Mouse (Mus musculus) ES-E14 (cell line): ENCODE measurements around the gene Carf. TPM values are rescaled to one million over a fixed set of nuclear protein-coding genes. Genes with fewer than 3 reads are reported as not detected.

Experiments used
- DNase-seq: peaks from one replicate; pipeline ENCODE4 v3.0.0-alpha.2; 2013; ENCODE audit warnings: low read depth, low spot score
- H3K27ac ChIP-seq: 2 replicates; pipeline ENCODE4 v1.5.1; 2012; ENCODE audit warnings: low read depth, mild to moderate bottlenecking, low read length, moderate library complexity, mixed read lengths; ENCODE audit not compliant: poor library complexity, insufficient read depth, severe bottlenecking
- H3K36me3 ChIP-seq: 2 replicates; pipeline ENCODE4 v1.6.1; 2012; ENCODE audit warnings: mild to moderate bottlenecking, low read length, moderate library complexity, mixed read lengths; ENCODE audit not compliant: control insufficient read depth, poor library complexity, insufficient read depth, severe bottlenecking
- H3K4me1 ChIP-seq, 2 experiments: fragments of 150-350 bp in 1 of 2; sonication (generic) in 1 of 2; 2 replicates each; pipeline ENCODE4 v1.6.1; 2012; ENCODE audit warnings: low read length in 2 of 2, mild to moderate bottlenecking in 1 of 2, mixed read lengths in 1 of 2; ENCODE audit not compliant: control insufficient read depth in 2 of 2, insufficient read depth in 2 of 2, poor library complexity in 1 of 2
- H3K4me3 ChIP-seq, 2 experiments: fragments of 150-350 bp in 1 of 2; sonication (generic) in 1 of 2; 2 replicates each; pipeline ENCODE4 v1.5.1; 2012; ENCODE audit warnings: low read length in 2 of 2, low read depth in 1 of 2, mild to moderate bottlenecking in 1 of 2, mixed read lengths in 1 of 2; ENCODE audit not compliant: insufficient read depth in 1 of 2, poor library complexity in 1 of 2, severe bottlenecking in 1 of 2
- H3K9ac ChIP-seq: 2 replicates; pipeline ENCODE4 v1.6.1; 2012; ENCODE audit warnings: low read depth, mild to moderate bottlenecking, low read length, mixed read lengths; ENCODE audit not compliant: poor library complexity, insufficient read depth, severe bottlenecking
- H3K9me3 ChIP-seq: fragments of 150-350 bp; sonication (generic); 2 replicates; pipeline ENCODE4 v1.6.1; 2012; ENCODE audit warnings: low read depth, mild to moderate bottlenecking, low read length; ENCODE audit not compliant: control insufficient read depth, insufficient read depth
- CHD2 ChIP-seq: IDR thresholded peaks from 2 replicates; pipeline ENCODE4 v1.6.1; 2014; ENCODE audit warnings: mild to moderate bottlenecking, low read depth, low read length, inconsistent platforms
- HCFC1 ChIP-seq: IDR thresholded peaks from 2 replicates; pipeline ENCODE4 v1.6.1; 2012; ENCODE audit warnings: low read length, inconsistent platforms, borderline replicate concordance; ENCODE audit not compliant: insufficient read depth
- MAFK ChIP-seq: IDR thresholded peaks from 2 replicates; pipeline ENCODE4 v1.6.1; 2014; ENCODE audit warnings: mild to moderate bottlenecking, low read depth, low read length, inconsistent platforms; ENCODE audit not compliant: insufficient read depth
- ZC3H11A ChIP-seq: IDR thresholded peaks from 2 replicates; pipeline ENCODE4 v1.6.1; 2012; ENCODE audit warnings: low read depth, mild to moderate bottlenecking, inconsistent platforms, low read length, borderline replicate concordance
- ZNF384 ChIP-seq: IDR thresholded peaks from 2 replicates; pipeline ENCODE4 v1.6.1; 2012; ENCODE audit warnings: low read depth, low read length, inconsistent platforms
- in situ Hi-C, 2 experiments: fragments of 600-800 bp; cut with MboI; formaldehyde crosslinking; loops; one replicate each; pipeline ENCODE4 v1.15.1; 2025; ENCODE audit warnings: low sequenced_read_pairs in 2 of 2, inconsistent platforms in 1 of 2; ENCODE audit not compliant: unreplicated experiment in 2 of 2
- total RNA-seq: library from RNA; depleted of rRNA; stranded (reverse); fragments of 300-350 nt; gene quantifications from 2 replicates; pipeline ENCODE4 v1.2.3, GENCODE M21; 2012

Gene Carf
- total RNA-seq, 1 experiment = 4.3 TPM

- H3K9me3 ChIP-seq = no peaks in the 10 kb centered on the region
- H3K4me3 ChIP-seq = no peak overlapping the region
- in situ Hi-C loops = no loop called here
- no peak overlapping the region for H3K27ac ChIP-seq
- peak; percentile 21 for DNase-seq
- no peaks in the 10 kb centered on the region for H3K36me3 ChIP-seq
- no peaks in the 10 kb centered on the region for H3K4me1 ChIP-seq
- TF ChIP-seq MAFK (no peak), ZC3H11A (no peak), ZNF384 (no peak), CHD2 (no peak), HCFC1 (no peak)
- H3K9ac ChIP-seq = no peak overlapping the region
Measured at GRCm38 (mm10) chr1:60152700-60153099, 54.7 kb downstream of the Carf start.

- no peak overlapping the region for H3K4me3 ChIP-seq
- H3K9ac ChIP-seq = no peak overlapping the region
- H3K9me3 ChIP-seq = no peaks in the 10 kb centered on the region
- H3K27ac ChIP-seq = no peak overlapping the region
- in situ Hi-C loops = no loop called here
- H3K36me3 ChIP-seq = no peaks in the 10 kb centered on the region
- H3K4me1 ChIP-seq = no peaks in the 10 kb centered on the region
- no peak for TF ChIP-seq CHD2
- no peak for TF ChIP-seq ZNF384
- no peak for TF ChIP-seq HCFC1
- no peak for TF ChIP-seq ZC3H11A
- no peak for TF ChIP-seq MAFK
- no peak for DNase-seq
Measured at GRCm38 (mm10) chr1:60156651-60157050, 58.6 kb downstream of the Carf start.

- H3K9me3 ChIP-seq = no peaks in the 10 kb centered on the region
- H3K27ac ChIP-seq = no peak overlapping the region
- TF ChIP-seq ZC3H11A (no peak), CHD2 (no peak), MAFK (no peak), HCFC1 (no peak), ZNF384 (no peak)
- no peaks in the 10 kb centered on the region for H3K36me3 ChIP-seq
- no peak overlapping the region for H3K9ac ChIP-seq
- in situ Hi-C loops = no loop called here
- H3K4me3 ChIP-seq = no peak overlapping the region
- no peak for DNase-seq
- H3K4me1 ChIP-seq = no peaks in the 10 kb centered on the region
Measured at GRCm38 (mm10) chr1:60158411-60158810, 60.4 kb downstream of the Carf start.

GRCm38 (mm10) chr1:60163676-60164075, 65.6 kb downstream of the Carf start:
- no peak overlapping the region for H3K4me3 ChIP-seq
- H3K9me3 ChIP-seq = no peaks in the 10 kb centered on the region
- in situ Hi-C loops = no loop called here
- TF ChIP-seq MAFK (no peak), CHD2 (no peak), HCFC1 (no peak), ZC3H11A (no peak), ZNF384 (no peak)
- no peaks in the 10 kb centered on the region for H3K4me1 ChIP-seq
- no peak overlapping the region for H3K27ac ChIP-seq
- H3K36me3 ChIP-seq = no peaks in the 10 kb centered on the region
- no peak for DNase-seq
- no peak overlapping the region for H3K9ac ChIP-seq

GRCm38 (mm10) chr1:60169626-60170025, 71.6 kb downstream of the Carf start:
- Histone ChIP-seq H3K9me3 (no peaks in the 10 kb centered on the region), H3K36me3 (no peaks in the 10 kb centered on the region), H3K27ac (no peak overlapping the region), H3K9ac (no peak overlapping the region), H3K4me1 (no peaks in the 10 kb centered on the region), H3K4me3 (no peak overlapping the region)
- in situ Hi-C loops = no loop called here
- TF ChIP-seq ZNF384 = no peak
- TF ChIP-seq MAFK = no peak
- TF ChIP-seq HCFC1 = no peak
- TF ChIP-seq ZC3H11A = no peak
- no peak for TF ChIP-seq CHD2
- DNase-seq = no peak
